Mouse (Mus musculus): Measurements from ENCODE around the gene Slc29a3. TPM values are rescaled to one million over a fixed set of nuclear protein-coding genes. Genes with fewer than 3 reads are reported as not detected.

The Slc29a3 gene
- polyA plus RNA-seq, 1 experiment: 4.4 TPM

GRCm38 (mm10) chr10:60778542-60778941 lies 25.9 kb upstream of the Slc29a3 start:
- Histone ChIP-seq H3K36me3 (ENCODE audit: control insufficient read depth, insufficient read depth) (peaks cover 92% of the 10 kb centered on the region), H3K4me3 (ENCODE audit: insufficient read depth, poor library complexity, severe bottlenecking) (no peak overlapping the region), H3K79me3 (ENCODE audit: low read depth) (peaks cover 25% of the 10 kb centered on the region), H3ac (ENCODE audit: control insufficient read depth, insufficient read length, low read depth) (no peak overlapping the region), H3K79me2 (ENCODE audit: control insufficient read depth, insufficient read depth) (peaks cover 57% of the 10 kb centered on the region), H3K27me3 (ENCODE audit: control insufficient read depth, insufficient read depth, insufficient read length) (no peaks in the 10 kb centered on the region)
- TF ChIP-seq MYOD1 (IDR thresholded peaks at IDR 0.05; ENCODE audit: control insufficient read depth, insufficient read length, low read depth) (no peak), MYOG (IDR thresholded peaks at IDR 0.05; ENCODE audit: control insufficient read depth, extremely low read depth, insufficient read length) (no peak), CEBPB (IDR thresholded peaks at IDR 0.05; ENCODE audit: low read depth) (no peak), MAX (IDR thresholded peaks at IDR 0.05) (no peak), FOSL1 (IDR thresholded peaks at IDR 0.05; ENCODE audit: insufficient read depth, low read length, poor library complexity, severe bottlenecking) (no peak), CTCF (IDR thresholded peaks at IDR 0.05; ENCODE audit: control insufficient read depth, insufficient read depth, insufficient read length) (no peak), USF1 (IDR thresholded peaks at IDR 0.05; ENCODE audit: low read depth) (no peak)

- H3K79me3 ChIP-seq (ENCODE audit: low read depth): peaks cover 12% of the 10 kb centered on the region
- H3K79me2 ChIP-seq (ENCODE audit: control insufficient read depth, insufficient read depth): peaks cover 27% of the 10 kb centered on the region
- H3K27me3 ChIP-seq (ENCODE audit: control insufficient read depth, insufficient read depth, insufficient read length): no peaks in the 10 kb centered on the region
- peaks cover 92% of the 10 kb centered on the region for H3K36me3 ChIP-seq (ENCODE audit: control insufficient read depth, insufficient read depth)
- TF ChIP-seq FOSL1 (IDR thresholded peaks at IDR 0.05; ENCODE audit: insufficient read depth, low read length, poor library complexity, severe bottlenecking) (no peak), CTCF (IDR thresholded peaks at IDR 0.05; ENCODE audit: control insufficient read depth, insufficient read depth, insufficient read length) (peak; percentile 28)
- H3ac ChIP-seq (ENCODE audit: control insufficient read depth, insufficient read length, low read depth): no peak overlapping the region
- H3K4me3 ChIP-seq (ENCODE audit: insufficient read depth, poor library complexity, severe bottlenecking): no peak overlapping the region
Observed at GRCm38 (mm10) chr10:60775473-60775872, 22.9 kb upstream of the Slc29a3 start.

- no peak overlapping the region for H3K4me3 ChIP-seq (ENCODE audit: insufficient read depth, poor library complexity, severe bottlenecking)
Observed at GRCm38 (mm10) chr10:60774616-60775015, 22.0 kb upstream of the Slc29a3 start.

GRCm38 (mm10) chr10:60770855-60771254 lies 18.3 kb upstream of the Slc29a3 start:
- Histone ChIP-seq H3K4me3 (ENCODE audit: insufficient read depth, poor library complexity, severe bottlenecking) (no peak overlapping the region), H3ac (ENCODE audit: control insufficient read depth, insufficient read length, low read depth) (no peak overlapping the region), H3K27me3 (ENCODE audit: control insufficient read depth, insufficient read depth, insufficient read length) (no peaks in the 10 kb centered on the region), H3K79me2 (ENCODE audit: control insufficient read depth, insufficient read depth) (no peaks in the 10 kb centered on the region), H3K79me3 (ENCODE audit: low read depth) (peaks cover 3% of the 10 kb centered on the region), H3K36me3 (ENCODE audit: control insufficient read depth, insufficient read depth) (peaks cover 99% of the 10 kb centered on the region)
- no peak for TF ChIP-seq MAX (IDR thresholded peaks at IDR 0.05)
- no peak for TF ChIP-seq MYOG (IDR thresholded peaks at IDR 0.05; ENCODE audit: control insufficient read depth, extremely low read depth, insufficient read length)
- TF ChIP-seq MYOD1 (IDR thresholded peaks at IDR 0.05; ENCODE audit: control insufficient read depth, insufficient read length, low read depth): no peak

More at GRCm38 (mm10) chr10:60774616-60775015, 22.0 kb upstream of the Slc29a3 start:
- H3K79me2 ChIP-seq (ENCODE audit: control insufficient read depth, insufficient read depth): peaks cover 18% of the 10 kb centered on the region
- H3K36me3 ChIP-seq (ENCODE audit: control insufficient read depth, insufficient read depth): peaks cover 93% of the 10 kb centered on the region
- TF ChIP-seq MYOG (IDR thresholded peaks at IDR 0.05; ENCODE audit: control insufficient read depth, extremely low read depth, insufficient read length) (no peak), FOSL1 (IDR thresholded peaks at IDR 0.05; ENCODE audit: insufficient read depth, low read length, poor library complexity, severe bottlenecking) (no peak), CTCF (IDR thresholded peaks at IDR 0.05; ENCODE audit: control insufficient read depth, insufficient read depth, insufficient read length) (no peak), MYOD1 (IDR thresholded peaks at IDR 0.05; ENCODE audit: control insufficient read depth, insufficient read length, low read depth) (no peak), MAX (IDR thresholded peaks at IDR 0.05) (no peak), USF1 (IDR thresholded peaks at IDR 0.05; ENCODE audit: low read depth) (no peak), CEBPB (IDR thresholded peaks at IDR 0.05; ENCODE audit: low read depth) (no peak)
- no peaks in the 10 kb centered on the region for H3K27me3 ChIP-seq (ENCODE audit: control insufficient read depth, insufficient read depth, insufficient read length)
- no peak overlapping the region for H3ac ChIP-seq (ENCODE audit: control insufficient read depth, insufficient read length, low read depth)
- peaks cover 8% of the 10 kb centered on the region for H3K79me3 ChIP-seq (ENCODE audit: low read depth)

GRCm38 (mm10) chr10:60768614-60769013 lies 16.0 kb upstream of the Slc29a3 start:
- H3K4me3 ChIP-seq (ENCODE audit: insufficient read depth, poor library complexity, severe bottlenecking): no peak overlapping the region
- H3K79me3 ChIP-seq (ENCODE audit: low read depth): no peaks in the 10 kb centered on the region
- H3K79me2 ChIP-seq (ENCODE audit: control insufficient read depth, insufficient read depth): no peaks in the 10 kb centered on the region
- no peak overlapping the region for H3ac ChIP-seq (ENCODE audit: control insufficient read depth, insufficient read length, low read depth)
- no peaks in the 10 kb centered on the region for H3K27me3 ChIP-seq (ENCODE audit: control insufficient read depth, insufficient read depth, insufficient read length)
- H3K36me3 ChIP-seq (ENCODE audit: control insufficient read depth, insufficient read depth): peaks cover 98% of the 10 kb centered on the region
- TF ChIP-seq CEBPB (IDR thresholded peaks at IDR 0.05; ENCODE audit: low read depth) (no peak), MYOD1 (IDR thresholded peaks at IDR 0.05; ENCODE audit: control insufficient read depth, insufficient read length, low read depth) (no peak), CTCF (IDR thresholded peaks at IDR 0.05; ENCODE audit: control insufficient read depth, insufficient read depth, insufficient read length) (no peak), FOSL1 (IDR thresholded peaks at IDR 0.05; ENCODE audit: insufficient read depth, low read length, poor library complexity, severe bottlenecking) (no peak), MYOG (IDR thresholded peaks at IDR 0.05; ENCODE audit: control insufficient read depth, extremely low read depth, insufficient read length) (no peak), MAX (IDR thresholded peaks at IDR 0.05) (no peak), USF1 (IDR thresholded peaks at IDR 0.05; ENCODE audit: low read depth) (no peak)

- H3K79me3 ChIP-seq (ENCODE audit: low read depth): no peaks in the 10 kb centered on the region
- no peak overlapping the region for H3ac ChIP-seq (ENCODE audit: control insufficient read depth, insufficient read length, low read depth)
- H3K27me3 ChIP-seq (ENCODE audit: control insufficient read depth, insufficient read depth, insufficient read length): no peaks in the 10 kb centered on the region
- H3K4me3 ChIP-seq (ENCODE audit: insufficient read depth, poor library complexity, severe bottlenecking): no peak overlapping the region
- H3K36me3 ChIP-seq (ENCODE audit: control insufficient read depth, insufficient read depth): peaks cover 97% of the 10 kb centered on the region
- no peaks in the 10 kb centered on the region for H3K79me2 ChIP-seq (ENCODE audit: control insufficient read depth, insufficient read depth)
- no peak for TF ChIP-seq CEBPB (IDR thresholded peaks at IDR 0.05; ENCODE audit: low read depth)
- TF ChIP-seq CTCF (IDR thresholded peaks at IDR 0.05; ENCODE audit: control insufficient read depth, insufficient read depth, insufficient read length): no peak
- TF ChIP-seq MYOG (IDR thresholded peaks at IDR 0.05; ENCODE audit: control insufficient read depth, extremely low read depth, insufficient read length): no peak
- TF ChIP-seq FOSL1 (IDR thresholded peaks at IDR 0.05; ENCODE audit: insufficient read depth, low read length, poor library complexity, severe bottlenecking): no peak
Observed at GRCm38 (mm10) chr10:60767400-60767799, 14.8 kb upstream of the Slc29a3 start.

All from C2C12 (cell line).